Mouse (Mus musculus) MEL (cell line): ENCODE measurements around the gene Pla2g16. TPM values are rescaled to one million over a fixed set of nuclear protein-coding genes. Genes with fewer than 3 reads are reported as not detected.

Experiments used
- DNase-seq: peaks from one replicate; pipeline ENCODE4 v3.0.0; 2011; ENCODE audit warnings: low read depth, low spot score
- H3K27ac ChIP-seq: 2 replicates; pipeline ENCODE4 v1.5.1; 2012; ENCODE audit warnings: low read depth, mild to moderate bottlenecking, control low read depth, low read length, moderate library complexity; ENCODE audit not compliant: control insufficient read depth
- H3K27me3 ChIP-seq, 2 experiments: fragments of 150-350 bp in 1 of 2; sonication (generic) in 1 of 2; 2 replicates each; pipeline ENCODE4 v1.6.1; 2012; ENCODE audit warnings: low read length in 2 of 2, mild to moderate bottlenecking in 2 of 2, improper control_type of control experiment in 1 of 2, moderate library complexity in 1 of 2; ENCODE audit not compliant: insufficient read depth in 2 of 2, control insufficient read depth in 1 of 2
- H3K36me3 ChIP-seq, 2 experiments: 2 replicates each; pipeline ENCODE4 v1.6.1; 2012 to 2014; ENCODE audit warnings: low read length in 2 of 2, improper control_type of control experiment in 1 of 2, inconsistent platforms in 1 of 2, mild to moderate bottlenecking in 1 of 2; ENCODE audit not compliant: insufficient read depth in 2 of 2, control insufficient read depth in 1 of 2
- H3K4me1 ChIP-seq, 2 experiments: fragments of 150-350 bp in 1 of 2; sonication (generic) in 1 of 2; 2 replicates each; pipeline ENCODE4 v1.6.1; 2012; ENCODE audit warnings: low read length in 2 of 2, improper control_type of control experiment in 1 of 2, mild to moderate bottlenecking in 1 of 2; ENCODE audit not compliant: insufficient read depth in 2 of 2, control insufficient read depth in 1 of 2
- H3K4me3 ChIP-seq, 2 experiments: fragments of 150-350 bp in 1 of 2; sonication (generic) in 1 of 2; 2 replicates each; pipeline ENCODE4 v1.5.1; 2012; ENCODE audit warnings: low read depth in 2 of 2, low read length in 2 of 2, mild to moderate bottlenecking in 2 of 2, moderate library complexity in 2 of 2, control low read depth in 1 of 2, improper control_type of control experiment in 1 of 2; ENCODE audit not compliant: control insufficient read depth in 1 of 2, insufficient read depth in 1 of 2
- H3K79me2 ChIP-seq: 2 replicates; pipeline ENCODE4 v1.6.1; 2012; ENCODE audit warnings: mild to moderate bottlenecking, low read length, moderate library complexity; ENCODE audit not compliant: control insufficient read depth, poor library complexity, insufficient read depth
- H3K9ac ChIP-seq: 2 replicates; pipeline ENCODE4 v1.6.1; 2012; ENCODE audit warnings: low read depth, mild to moderate bottlenecking, control low read depth, low read length, moderate library complexity; ENCODE audit not compliant: control insufficient read depth, poor library complexity, severe bottlenecking
- H3K9me3 ChIP-seq: fragments of 150-350 bp; sonication (generic); replicated peaks from 2 replicates; pipeline ENCODE4 v1.6.1; 2012; ENCODE audit warnings: mild to moderate bottlenecking, low read length, improper control_type of control experiment, moderate library complexity; ENCODE audit not compliant: insufficient read depth
- BHLHE40 ChIP-seq: IDR thresholded peaks from 2 replicates; pipeline ENCODE4 v1.6.1; 2012; ENCODE audit warnings: low read depth, mild to moderate bottlenecking, inconsistent platforms, low read length, improper control_type of control experiment, borderline replicate concordance
- CHD1 ChIP-seq: IDR thresholded peaks from 2 replicates; pipeline ENCODE4 v1.6.1; 2012; ENCODE audit warnings: low read depth, mild to moderate bottlenecking, inconsistent platforms, low read length, improper control_type of control experiment
- CTCF ChIP-seq, 3 experiments: IDR thresholded peaks in 2 of 3; conservative IDR thresholded peaks in 1 of 3; 2 replicates each; pipeline ENCODE4 v1.5.1; 2011 to 2012; ENCODE audit warnings: low read length in 3 of 3, low read depth in 2 of 3, mild to moderate bottlenecking in 2 of 3, improper control_type of control experiment in 1 of 3, inconsistent platforms in 1 of 3, mixed read lengths in 1 of 3, moderate library complexity in 1 of 3; ENCODE audit not compliant: control insufficient read depth in 1 of 3, insufficient read depth in 1 of 3, poor library complexity in 1 of 3, severe bottlenecking in 1 of 3
- ELF1 ChIP-seq: IDR thresholded peaks from 2 replicates; pipeline ENCODE4 v1.6.1; 2014; ENCODE audit warnings: low read depth, mild to moderate bottlenecking, inconsistent platforms, low read length, improper control_type of control experiment, moderate library complexity
- EP300 ChIP-seq, 2 experiments: IDR thresholded peaks; 2 replicates each; pipeline ENCODE4 v1.6.1; 2011; ENCODE audit warnings: improper control_type of control experiment in 2 of 2, low read length in 2 of 2, low read depth in 1 of 2, mild to moderate bottlenecking in 1 of 2
- ETS1 ChIP-seq: IDR thresholded peaks from 2 replicates; pipeline ENCODE4 v1.6.1; 2012; ENCODE audit warnings: low read depth, mild to moderate bottlenecking, inconsistent platforms, low read length, improper control_type of control experiment, moderate library complexity
- GABPA ChIP-seq: IDR thresholded peaks from 2 replicates; pipeline ENCODE4 v1.6.1; 2012; ENCODE audit warnings: low read depth, mild to moderate bottlenecking, inconsistent platforms, low read length, improper control_type of control experiment, moderate library complexity
- KAT2A ChIP-seq: conservative IDR thresholded peaks from 2 replicates; pipeline ENCODE4 v1.6.1; 2012; ENCODE audit warnings: low read depth, low read length, improper control_type of control experiment, inconsistent platforms
- MAX ChIP-seq: IDR thresholded peaks from 2 replicates; pipeline ENCODE4 v1.6.1; 2011; ENCODE audit warnings: low read length, improper control_type of control experiment
- MAZ ChIP-seq: IDR thresholded peaks from 2 replicates; pipeline ENCODE4 v1.6.1; 2012; ENCODE audit warnings: low read depth, mild to moderate bottlenecking, inconsistent platforms, low read length, improper control_type of control experiment
- MEF2A ChIP-seq: IDR thresholded peaks from 2 replicates; pipeline ENCODE4 v1.6.1; 2014; ENCODE audit warnings: low read depth, mild to moderate bottlenecking, inconsistent platforms, low read length, improper control_type of control experiment; ENCODE audit not compliant: poor library complexity, insufficient replicate concordance, severe bottlenecking; ENCODE audit errors: extremely low read depth
- MYB ChIP-seq: IDR thresholded peaks from 2 replicates; pipeline ENCODE4 v1.6.1; 2011; ENCODE audit warnings: mild to moderate bottlenecking, low read depth, low read length, improper control_type of control experiment
- NRF1 ChIP-seq: IDR thresholded peaks from 2 replicates; pipeline ENCODE4 v1.6.1; 2014; ENCODE audit warnings: low read depth, mild to moderate bottlenecking, inconsistent platforms, low read length, improper control_type of control experiment, moderate library complexity; ENCODE audit not compliant: poor library complexity, insufficient read depth, severe bottlenecking
- POLR2A ChIP-seq, 2 experiments: IDR thresholded peaks; 2 replicates each; pipeline ENCODE4 v1.6.1; 2011 to 2012; ENCODE audit warnings: low read length in 2 of 2, mild to moderate bottlenecking in 2 of 2, control low read depth in 1 of 2, improper control_type of control experiment in 1 of 2, low read depth in 1 of 2, moderate library complexity in 1 of 2; ENCODE audit not compliant: control insufficient read depth in 1 of 2, insufficient read depth in 1 of 2, poor library complexity in 1 of 2
- POLR2AphosphoS2 ChIP-seq: IDR thresholded peaks from 2 replicates; pipeline ENCODE4 v1.6.1; 2011; ENCODE audit warnings: low read length, improper control_type of control experiment
- RAD21 ChIP-seq: IDR thresholded peaks from 2 replicates; pipeline ENCODE4 v1.6.1; 2011; ENCODE audit warnings: mild to moderate bottlenecking, low read depth, low read length, improper control_type of control experiment
- SMC3 ChIP-seq: IDR thresholded peaks from 2 replicates; pipeline ENCODE4 v1.6.1; 2011; ENCODE audit warnings: low read depth, low read length, improper control_type of control experiment
- TBP ChIP-seq: IDR thresholded peaks from 2 replicates; pipeline ENCODE4 v1.8.0; 2011; ENCODE audit warnings: low read depth, low read length, improper control_type of control experiment
- TCF12 ChIP-seq: IDR thresholded peaks from 2 replicates; pipeline ENCODE4 v1.6.1; 2014; ENCODE audit warnings: low read depth, mild to moderate bottlenecking, inconsistent platforms, low read length, improper control_type of control experiment, moderate library complexity
- USF1 ChIP-seq: IDR thresholded peaks from 2 replicates; pipeline ENCODE4 v1.6.1; 2014; ENCODE audit warnings: low read depth, mild to moderate bottlenecking, inconsistent platforms, low read length, improper control_type of control experiment, moderate library complexity
- USF2 ChIP-seq, 2 experiments: IDR thresholded peaks; 2 replicates each; pipeline ENCODE4 v1.6.1; 2011 to 2012; ENCODE audit warnings: improper control_type of control experiment in 2 of 2, low read length in 2 of 2, borderline replicate concordance in 1 of 2, inconsistent platforms in 1 of 2, low read depth in 1 of 2, mild to moderate bottlenecking in 1 of 2; ENCODE audit not compliant: insufficient read depth in 1 of 2
- ZMIZ1 ChIP-seq: IDR thresholded peaks from 2 replicates; pipeline ENCODE4 v1.6.1; 2012; ENCODE audit warnings: low read depth, mild to moderate bottlenecking, inconsistent platforms, low read length, improper control_type of control experiment, moderate library complexity
- ZNF384 ChIP-seq: IDR thresholded peaks from 2 replicates; pipeline ENCODE4 v1.6.1; 2012; ENCODE audit warnings: low read depth, mild to moderate bottlenecking, inconsistent platforms, low read length, improper control_type of control experiment
- polyA plus RNA-seq, 2 experiments: library from polyadenylated mRNA; stranded (reverse) in 1 of 2; unstranded in 1 of 2; fragments of >175 nt in 1 of 2; fragments of >200 nt in 1 of 2; gene quantifications; 2 replicates each; pipeline versions ENCODE4 v1.2.1 to v1.2.4; 2012; ENCODE audit warnings: low replicate concordance in 2 of 2, low read depth in 1 of 2; ENCODE audit not compliant: insufficient read length in 2 of 2, insufficient read depth in 1 of 2, missing spikeins in 1 of 2
- total RNA-seq: library from RNA; depleted of rRNA; stranded (reverse); fragments of 300-350 nt; gene quantifications from 2 replicates; pipeline ENCODE4 v1.2.3, GENCODE M21; 2012

Gene Pla2g16
- total and polyA plus RNA-seq, 3 experiments, result 19.0 to 24.7 TPM; not detected in 1

- H3K79me2 ChIP-seq, result peaks cover 3% of the 10 kb centered on the region; the same call in 1 of the 2 replicates
- 0 out of 2 replicates have a peak, but pooled peaks have one; percentile 18 for TF ChIP-seq MAZ
- TF ChIP-seq CHD1, result 0 out of 2 replicates have a peak, but pooled peaks have one; percentile 74
- TF ChIP-seq POLR2A (IDR thresholded peaks at IDR 0.05; ENCODE audit: control insufficient read depth in 1 of 2, insufficient read depth in 1 of 2, low read depth in 1 of 2, low read length in 2 of 2, poor library complexity in 1 of 2), result no peak
- TF ChIP-seq, all 39 proteins: peak for 2
- Histone ChIP-seq H3K27ac (peak overlapping the region; percentile 2; the same call in 1 of the 2 replicates), H3K27me3 (no peaks in the 10 kb centered on the region), H3K4me1 (peaks cover 10 to 14% of the 10 kb centered on the region in 2 experiments), H3K9me3 (no peaks in the 10 kb centered on the region), H3K36me3 (peaks cover 0 to 8% of the 10 kb centered on the region in 2 experiments; a peak in 2 of 4 replicates), H3K9ac (peak overlapping the region; percentile 76), H3K4me3 (peak overlapping the region; percentile 65 to 83)
- no peak for DNase-seq
Measured at GRCm38 (mm10) chr19:7557844-7558243, 585 bp downstream of the Pla2g16 start.

- TF ChIP-seq CHD1 (no peak), EP300 (IDR thresholded peaks at IDR 0.05; ENCODE audit: low read depth in 1 of 2, low read length in 2 of 2) (no peak), RAD21 (no peak), BHLHE40 (no peak), POLR2A (IDR thresholded peaks at IDR 0.05; ENCODE audit: control insufficient read depth in 1 of 2, insufficient read depth in 1 of 2, low read depth in 1 of 2, low read length in 2 of 2, poor library complexity in 1 of 2) (no peak), USF1 (no peak), MAZ (no peak), POLR2AphosphoS2 (no peak)
- Histone ChIP-seq H3K4me3 (peak overlapping the region; percentile 65 to 83), H3K36me3 (peaks cover 0 to 8% of the 10 kb centered on the region in 2 experiments; a peak in 2 of 4 replicates), H3K27ac (no peak overlapping the region), H3K27me3 (no peaks in the 10 kb centered on the region), H3K4me1 (peaks cover 6 to 11% of the 10 kb centered on the region in 2 experiments), H3K79me2 (peaks cover 3% of the 10 kb centered on the region; the same call in 1 of the 2 replicates), H3K9ac (peak overlapping the region; percentile 76), H3K9me3 (no peaks in the 10 kb centered on the region)
- DNase-seq, result no peak
Measured at GRCm38 (mm10) chr19:7558675-7559074, 1.4 kb downstream of the Pla2g16 start.

DNA sequence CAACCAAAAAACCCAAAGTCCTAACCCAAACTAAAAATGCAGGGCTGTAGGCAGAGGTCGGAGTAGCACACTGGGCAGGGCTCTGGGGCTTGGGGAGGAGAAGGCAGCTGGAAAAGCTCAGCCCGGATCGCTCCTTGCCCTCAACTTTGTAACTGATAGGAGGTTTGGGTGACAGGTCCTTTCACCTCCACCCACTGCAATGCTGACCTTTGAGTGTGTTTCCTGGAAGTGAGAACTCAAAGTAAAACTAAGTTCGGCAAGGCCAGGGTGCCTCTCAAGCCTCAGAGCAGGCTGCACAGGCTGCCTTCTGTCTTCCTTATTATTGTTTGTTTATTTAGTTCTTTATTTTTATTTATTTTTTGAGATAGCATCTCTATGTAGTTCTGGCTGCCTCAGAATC is 2.7 kb downstream of the Pla2g16 start:
- Histone ChIP-seq H3K27me3 (no peaks in the 10 kb centered on the region), H3K79me2 (peaks cover 3% of the 10 kb centered on the region; the same call in 1 of the 2 replicates), H3K27ac (no peak overlapping the region), H3K4me3 (no peak overlapping the region), H3K9me3 (no peaks in the 10 kb centered on the region), H3K36me3 (peaks cover 0 to 11% of the 10 kb centered on the region in 2 experiments; a peak in 2 of 4 replicates), H3K4me1 (peaks cover 8 to 14% of the 10 kb centered on the region in 2 experiments), H3K9ac (no peak overlapping the region)
- TF ChIP-seq EP300 (IDR thresholded peaks at IDR 0.05; ENCODE audit: low read depth in 1 of 2, low read length in 2 of 2), result no peak
- no peak for TF ChIP-seq ZMIZ1
- no peak for TF ChIP-seq MEF2A
- no peak for TF ChIP-seq ELF1
- no peak for TF ChIP-seq RAD21
- no peak for TF ChIP-seq GABPA
- TF ChIP-seq CTCF (IDR thresholded peaks at IDR 0.05 in 2 of 3, conservative IDR thresholded peaks at IDR 0.05 in 1 of 3; ENCODE audit: control insufficient read depth in 1 of 3, insufficient read depth in 1 of 3, low read depth in 2 of 3, low read length in 3 of 3, poor library complexity in 1 of 3, severe bottlenecking in 1 of 3), result no peak
- no peak for TF ChIP-seq NRF1
- no peak for TF ChIP-seq MAZ
- no peak for TF ChIP-seq USF2 (IDR thresholded peaks at IDR 0.05; ENCODE audit: borderline replicate concordance in 1 of 2, insufficient read depth in 1 of 2, low read depth in 1 of 2, low read length in 2 of 2)
- no peak for TF ChIP-seq TCF12
- TF ChIP-seq MAX, result no peak
- TF ChIP-seq KAT2A, result no peak
- TF ChIP-seq SMC3, result no peak
- TF ChIP-seq ZNF384, result no peak
- no peak for TF ChIP-seq TBP
- TF ChIP-seq MYB, result no peak
- no peak for TF ChIP-seq ETS1
- DNase-seq, result no peak
